Mouse (Mus musculus) MEL (cell line): Measurements from ENCODE around the gene Spats1. TPM values are rescaled to one million over a fixed set of nuclear protein-coding genes. Genes with fewer than 3 reads are reported as not detected.

Source experiments
- DNase-seq: peaks from one replicate; pipeline ENCODE4 v3.0.0; 2011; ENCODE audit warnings: low read depth, low spot score
- H3K27ac ChIP-seq: 2 replicates; pipeline ENCODE4 v1.5.1; 2012; ENCODE audit warnings: low read depth, mild to moderate bottlenecking, control low read depth, low read length, moderate library complexity; ENCODE audit not compliant: control insufficient read depth
- H3K27me3 ChIP-seq, 2 experiments: fragments of 150-350 bp in 1 of 2; sonication (generic) in 1 of 2; 2 replicates each; pipeline ENCODE4 v1.6.1; 2012; ENCODE audit warnings: low read length in 2 of 2, mild to moderate bottlenecking in 2 of 2, improper control_type of control experiment in 1 of 2, moderate library complexity in 1 of 2; ENCODE audit not compliant: insufficient read depth in 2 of 2, control insufficient read depth in 1 of 2
- H3K36me3 ChIP-seq, 2 experiments: 2 replicates each; pipeline ENCODE4 v1.6.1; 2012 to 2014; ENCODE audit warnings: low read length in 2 of 2, improper control_type of control experiment in 1 of 2, inconsistent platforms in 1 of 2, mild to moderate bottlenecking in 1 of 2; ENCODE audit not compliant: insufficient read depth in 2 of 2, control insufficient read depth in 1 of 2
- H3K4me1 ChIP-seq, 2 experiments: fragments of 150-350 bp in 1 of 2; sonication (generic) in 1 of 2; 2 replicates each; pipeline ENCODE4 v1.6.1; 2012; ENCODE audit warnings: low read length in 2 of 2, improper control_type of control experiment in 1 of 2, mild to moderate bottlenecking in 1 of 2; ENCODE audit not compliant: insufficient read depth in 2 of 2, control insufficient read depth in 1 of 2
- H3K4me3 ChIP-seq, 2 experiments: fragments of 150-350 bp in 1 of 2; sonication (generic) in 1 of 2; 2 replicates each; pipeline ENCODE4 v1.5.1; 2012; ENCODE audit warnings: low read depth in 2 of 2, low read length in 2 of 2, mild to moderate bottlenecking in 2 of 2, moderate library complexity in 2 of 2, control low read depth in 1 of 2, improper control_type of control experiment in 1 of 2; ENCODE audit not compliant: control insufficient read depth in 1 of 2, insufficient read depth in 1 of 2
- H3K79me2 ChIP-seq: 2 replicates; pipeline ENCODE4 v1.6.1; 2012; ENCODE audit warnings: mild to moderate bottlenecking, low read length, moderate library complexity; ENCODE audit not compliant: control insufficient read depth, poor library complexity, insufficient read depth
- H3K9ac ChIP-seq: 2 replicates; pipeline ENCODE4 v1.6.1; 2012; ENCODE audit warnings: low read depth, mild to moderate bottlenecking, control low read depth, low read length, moderate library complexity; ENCODE audit not compliant: control insufficient read depth, poor library complexity, severe bottlenecking
- H3K9me3 ChIP-seq: fragments of 150-350 bp; sonication (generic); replicated peaks from 2 replicates; pipeline ENCODE4 v1.6.1; 2012; ENCODE audit warnings: mild to moderate bottlenecking, low read length, improper control_type of control experiment, moderate library complexity; ENCODE audit not compliant: insufficient read depth
- BHLHE40 ChIP-seq: IDR thresholded peaks from 2 replicates; pipeline ENCODE4 v1.6.1; 2012; ENCODE audit warnings: low read depth, mild to moderate bottlenecking, inconsistent platforms, low read length, improper control_type of control experiment, borderline replicate concordance
- E2F4 ChIP-seq: IDR thresholded peaks from 2 replicates; pipeline ENCODE4 v1.6.1; 2011; ENCODE audit warnings: low read depth, low read length, improper control_type of control experiment, borderline replicate concordance
- ELF1 ChIP-seq: IDR thresholded peaks from 2 replicates; pipeline ENCODE4 v1.6.1; 2014; ENCODE audit warnings: low read depth, mild to moderate bottlenecking, inconsistent platforms, low read length, improper control_type of control experiment, moderate library complexity
- EP300 ChIP-seq, 2 experiments: IDR thresholded peaks; 2 replicates each; pipeline ENCODE4 v1.6.1; 2011; ENCODE audit warnings: improper control_type of control experiment in 2 of 2, low read length in 2 of 2, low read depth in 1 of 2, mild to moderate bottlenecking in 1 of 2
- HCFC1 ChIP-seq: IDR thresholded peaks from 2 replicates; pipeline ENCODE4 v1.6.1; 2012; ENCODE audit warnings: low read depth, mild to moderate bottlenecking, inconsistent platforms, low read length, improper control_type of control experiment, moderate library complexity
- JUND ChIP-seq: IDR thresholded peaks from 2 replicates; pipeline ENCODE4 v1.6.1; 2011; ENCODE audit warnings: low read depth, mild to moderate bottlenecking, improper control_type of control experiment, low read length
- KAT2A ChIP-seq: conservative IDR thresholded peaks from 2 replicates; pipeline ENCODE4 v1.6.1; 2012; ENCODE audit warnings: low read depth, low read length, improper control_type of control experiment, inconsistent platforms
- MAX ChIP-seq: IDR thresholded peaks from 2 replicates; pipeline ENCODE4 v1.6.1; 2011; ENCODE audit warnings: low read length, improper control_type of control experiment
- MXI1 ChIP-seq: IDR thresholded peaks from 2 replicates; pipeline ENCODE4 v1.6.1; 2011; ENCODE audit warnings: mild to moderate bottlenecking, low read depth, low read length, improper control_type of control experiment
- MYC ChIP-seq: IDR thresholded peaks from 2 replicates; pipeline ENCODE4 v1.6.1; 2011; ENCODE audit warnings: low read depth, mild to moderate bottlenecking, low read length, improper control_type of control experiment, moderate library complexity
- NELFE ChIP-seq: IDR thresholded peaks from 2 replicates; pipeline ENCODE4 v1.6.1; 2011; ENCODE audit warnings: low read depth, low read length, improper control_type of control experiment
- POLR2AphosphoS5 ChIP-seq: IDR thresholded peaks from 2 replicates; pipeline ENCODE4 v1.6.1; 2012; ENCODE audit warnings: low read depth, borderline replicate concordance, mild to moderate bottlenecking, inconsistent platforms, low read length, moderate library complexity, mixed read lengths
- RCOR1 ChIP-seq: IDR thresholded peaks from 2 replicates; pipeline ENCODE4 v1.6.1; 2012; ENCODE audit warnings: low read depth, mild to moderate bottlenecking, inconsistent platforms, low read length, improper control_type of control experiment
- SMC3 ChIP-seq: IDR thresholded peaks from 2 replicates; pipeline ENCODE4 v1.6.1; 2011; ENCODE audit warnings: low read depth, low read length, improper control_type of control experiment
- TBP ChIP-seq: IDR thresholded peaks from 2 replicates; pipeline ENCODE4 v1.8.0; 2011; ENCODE audit warnings: low read depth, low read length, improper control_type of control experiment
- UBTF ChIP-seq: IDR thresholded peaks from 2 replicates; pipeline ENCODE4 v1.6.1; 2012; ENCODE audit warnings: low read depth, mild to moderate bottlenecking, inconsistent platforms, low read length, improper control_type of control experiment, moderate library complexity, borderline replicate concordance; ENCODE audit not compliant: insufficient read depth
- USF1 ChIP-seq: IDR thresholded peaks from 2 replicates; pipeline ENCODE4 v1.6.1; 2014; ENCODE audit warnings: low read depth, mild to moderate bottlenecking, inconsistent platforms, low read length, improper control_type of control experiment, moderate library complexity
- USF2 ChIP-seq, 2 experiments: IDR thresholded peaks; 2 replicates each; pipeline ENCODE4 v1.6.1; 2011 to 2012; ENCODE audit warnings: improper control_type of control experiment in 2 of 2, low read length in 2 of 2, borderline replicate concordance in 1 of 2, inconsistent platforms in 1 of 2, low read depth in 1 of 2, mild to moderate bottlenecking in 1 of 2; ENCODE audit not compliant: insufficient read depth in 1 of 2
- ZKSCAN1 ChIP-seq: IDR thresholded peaks from 2 replicates; pipeline ENCODE4 v1.6.1; 2012; ENCODE audit warnings: low read depth, mild to moderate bottlenecking, inconsistent platforms, low read length, improper control_type of control experiment, moderate library complexity
- ZMIZ1 ChIP-seq: IDR thresholded peaks from 2 replicates; pipeline ENCODE4 v1.6.1; 2012; ENCODE audit warnings: low read depth, mild to moderate bottlenecking, inconsistent platforms, low read length, improper control_type of control experiment, moderate library complexity
- ZNF384 ChIP-seq: IDR thresholded peaks from 2 replicates; pipeline ENCODE4 v1.6.1; 2012; ENCODE audit warnings: low read depth, mild to moderate bottlenecking, inconsistent platforms, low read length, improper control_type of control experiment
- polyA plus RNA-seq, 2 experiments: library from polyadenylated mRNA; stranded (reverse) in 1 of 2; unstranded in 1 of 2; fragments of >175 nt in 1 of 2; fragments of >200 nt in 1 of 2; gene quantifications; 2 replicates each; pipeline versions ENCODE4 v1.2.1 to v1.2.4; 2012; ENCODE audit warnings: low replicate concordance in 2 of 2, low read depth in 1 of 2; ENCODE audit not compliant: insufficient read length in 2 of 2, insufficient read depth in 1 of 2, missing spikeins in 1 of 2
- total RNA-seq: library from RNA; depleted of rRNA; stranded (reverse); fragments of 300-350 nt; gene quantifications from 2 replicates; pipeline ENCODE4 v1.2.3, GENCODE M21; 2012

Gene Spats1
- total and polyA plus RNA-seq, 3 experiments, result 1.5 to 149 (median 2.5) TPM

GRCm38 (mm10) chr17:45474146-45474545, 1.1 kb downstream of the Spats1 start:
- DNase-seq, result no peak
- H3K4me3 ChIP-seq, result peak overlapping the region; percentile 63 to 73
- TF ChIP-seq EP300 (IDR thresholded peaks at IDR 0.05; ENCODE audit: low read depth in 1 of 2, low read length in 2 of 2) (no peak), ZNF384 (peak; percentile 88)
- TF ChIP-seq, all 39 proteins: peak for 1
- Histone ChIP-seq H3K9me3 (no peaks in the 10 kb centered on the region), H3K9ac (peak overlapping the region; percentile 66), H3K27me3 (no peaks in the 10 kb centered on the region), H3K79me2 (no peaks in the 10 kb centered on the region; the same call in 1 of the 2 replicates), H3K27ac (peak overlapping the region; percentile 22; the same call in 1 of the 2 replicates), H3K4me1 (peaks cover 0 to 17% of the 10 kb centered on the region in 2 experiments; a peak in 1 of 4 replicates), H3K36me3 (peaks cover 0 to 11% of the 10 kb centered on the region in 2 experiments; a peak in 2 of 4 replicates)

DNA sequence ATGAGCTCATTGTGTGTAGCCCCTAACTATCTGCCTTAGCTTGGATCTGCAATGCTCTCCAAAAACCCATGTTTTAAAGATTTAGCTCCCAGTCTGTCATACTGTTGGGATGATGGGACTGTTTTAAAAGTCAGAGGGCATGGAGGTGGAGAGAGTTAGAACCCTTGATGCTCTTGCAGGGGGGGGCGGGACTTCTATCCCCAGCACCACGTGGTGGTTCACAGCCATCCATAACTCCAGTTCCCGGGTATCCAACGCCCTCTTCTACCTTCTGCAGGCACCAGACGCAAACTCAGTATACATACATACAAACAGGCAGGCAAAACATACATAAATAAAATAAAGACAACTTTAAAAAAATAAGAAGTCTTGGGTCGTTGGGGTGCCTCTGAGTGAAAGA, 1.5 kb downstream of the Spats1 start:
- TF ChIP-seq SMC3 (no peak), USF1 (no peak), TBP (no peak), KAT2A (no peak), ZKSCAN1 (no peak), E2F4 (no peak), MAX (no peak), MYC (no peak), UBTF (no peak), ELF1 (no peak), JUND (no peak), EP300 (IDR thresholded peaks at IDR 0.05; ENCODE audit: low read depth in 1 of 2, low read length in 2 of 2) (no peak), USF2 (IDR thresholded peaks at IDR 0.05; ENCODE audit: borderline replicate concordance in 1 of 2, insufficient read depth in 1 of 2, low read depth in 1 of 2, low read length in 2 of 2) (no peak)
- DNase-seq, result no peak
- Histone ChIP-seq H3K36me3 (peaks cover 0 to 11% of the 10 kb centered on the region in 2 experiments; a peak in 2 of 4 replicates), H3K9ac (no peak overlapping the region), H3K27me3 (no peaks in the 10 kb centered on the region), H3K9me3 (no peaks in the 10 kb centered on the region), H3K27ac (no peak overlapping the region), H3K4me3 (no peak overlapping the region), H3K4me1 (peaks cover 0 to 17% of the 10 kb centered on the region in 2 experiments; a peak in 1 of 4 replicates), H3K79me2 (no peaks in the 10 kb centered on the region; the same call in 1 of the 2 replicates)

DNA sequence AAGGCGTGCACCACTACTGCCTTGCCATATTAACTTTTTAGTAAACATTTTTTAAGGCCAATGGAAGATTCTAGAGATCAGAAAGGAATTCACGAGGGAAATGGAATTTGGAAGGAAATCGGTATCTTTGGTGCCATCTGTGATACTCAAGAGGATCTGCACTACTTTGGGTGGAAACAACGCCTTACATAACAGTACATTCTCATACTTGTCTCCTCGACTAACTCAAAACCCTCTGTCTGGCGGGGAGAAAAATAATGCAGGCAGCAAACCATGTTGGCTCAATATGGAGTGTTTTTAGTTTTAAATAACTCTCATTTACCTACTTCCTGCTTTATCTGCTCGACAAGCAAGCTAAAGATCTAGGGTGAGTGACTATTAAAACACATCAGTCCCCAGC, 4.5 kb downstream of the Spats1 start:
- no peak for DNase-seq
- peaks cover 0 to 7% of the 10 kb centered on the region in 2 experiments; a peak in 1 of 4 replicates for H3K4me1 ChIP-seq
- TF ChIP-seq POLR2AphosphoS5 (no peak), E2F4 (no peak), RCOR1 (no peak), MXI1 (no peak), TBP (no peak), BHLHE40 (no peak), HCFC1 (no peak), ZMIZ1 (no peak), NELFE (no peak), KAT2A (no peak)
- TF ChIP-seq, all 39 proteins: peak for 0
- Histone ChIP-seq H3K27me3 (no peaks in the 10 kb centered on the region), H3K9ac (no peak overlapping the region), H3K4me3 (no peak overlapping the region), H3K79me2 (no peaks in the 10 kb centered on the region), H3K9me3 (no peaks in the 10 kb centered on the region), H3K36me3 (peaks cover 0 to 7% of the 10 kb centered on the region in 2 experiments; a peak in 2 of 4 replicates), H3K27ac (no peak overlapping the region)
